Mouse (Mus musculus): ENCODE results near the gene Isy1.
A peak's percentile ranks its signal among the peaks of the same experiment; 100 is the strongest.

DNA sequence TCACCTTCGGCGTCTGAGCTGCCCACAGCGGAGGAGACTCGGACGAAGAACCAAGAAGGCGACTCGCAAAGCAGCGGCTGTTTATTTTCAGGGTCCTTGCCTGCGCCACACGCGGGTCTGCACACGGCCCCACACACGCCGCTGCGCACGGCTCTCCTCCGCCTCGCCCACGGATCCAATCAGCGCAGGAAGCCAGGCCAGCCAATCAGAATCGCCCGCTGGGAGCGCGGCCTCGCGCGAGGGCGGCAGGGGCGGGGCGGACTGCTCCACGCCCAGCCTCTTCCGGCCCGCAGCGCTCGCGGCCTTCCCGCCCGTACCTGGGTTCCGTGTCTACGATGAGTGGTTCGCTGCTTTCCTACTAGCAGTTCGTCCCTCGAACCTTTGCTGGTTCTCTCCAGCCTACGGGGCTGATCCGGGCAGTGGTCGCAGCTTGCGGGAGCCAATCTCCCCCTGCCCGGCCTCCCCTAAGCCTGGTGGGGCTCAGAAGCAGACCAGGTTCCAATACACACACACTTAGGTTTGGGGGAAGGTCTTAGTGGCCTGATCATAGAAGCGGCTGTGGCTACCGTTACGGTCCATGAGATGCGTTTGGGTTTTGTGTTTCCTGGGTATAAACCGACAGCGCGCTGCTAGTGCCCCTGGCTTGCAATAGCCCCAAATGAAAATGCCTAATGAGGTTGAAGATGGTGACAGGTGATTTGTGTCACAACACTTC lies 12.5 kb upstream of the Isy1 start, which contains the start of gene Cnbp:
- TF ChIP-seq CTCF (IDR thresholded peaks at IDR 0.05; ENCODE audit: borderline replicate concordance, insufficient read depth, low read depth, low read length) (no peak), POLR2A (IDR thresholded peaks at IDR 0.05; ENCODE audit: borderline replicate concordance, insufficient read depth, low read length) (peak; percentile 95)
